17 mouse cellular contexts compared by ENCODE assay signal in genomic region chr7:126823940-126824339, GRCm38 (mm10). TPM values are rescaled to one million over a fixed set of nuclear protein-coding genes. Genes with fewer than 3 reads are reported as not detected.
A peak's percentile ranks its signal among the peaks of the same experiment; 100 is the strongest.
DNase-seq lines count a peak whose midpoint lies in the region; ATAC-seq and TF ChIP-seq lines count a peak whose summit lies in the region.
"Had no signal": no experiment of that assay in that cellular context is flagged by ENCODE, and none has a peak within 500 bp of the region (broad histone marks: within the 10 kb centered on the region; RNA-seq: fewer than 3 reads in every experiment).

No protein-coding gene starts in this region.

- peak overlapping the region; percentile 87 for H3K27ac ChIP-seq in gastrocnemius, adult 2 months
- no peak overlapping the region for H3K27ac ChIP-seq in embryonic facial prominence, embryonic 14.5 days (replicated peaks; ENCODE audit: low read depth, low read length)
- H3K27ac ChIP-seq in hindbrain, embryonic 14.5 days: peak overlapping the region; percentile 94
- H3K27ac ChIP-seq in neural tube, embryonic 13.5 days (replicated peaks): peak overlapping the region; percentile 90
- H3K27ac ChIP-seq: stomach, embryonic 15.5 days had no signal

- no peaks in the 10 kb centered on the region for H3K9me3 ChIP-seq in embryonic facial prominence, embryonic 14.5 days (ENCODE audit: control insufficient read depth, low read length)
- H3K9me3 ChIP-seq in hindbrain, embryonic 14.5 days (ENCODE audit: control insufficient read depth, low read length): no peaks in the 10 kb centered on the region
- H3K9me3 ChIP-seq in neural tube, embryonic 13.5 days: 0 out of 2 replicates have a peak, but pooled peaks cover 2% of the 10 kb centered on the region
- H3K9me3 ChIP-seq: stomach, embryonic 15.5 days had no signal

- H3K4me1 ChIP-seq in embryonic facial prominence, embryonic 14.5 days (ENCODE audit: control insufficient read depth, insufficient read depth, low read length): no peaks in the 10 kb centered on the region
- H3K4me1 ChIP-seq in hindbrain, embryonic 14.5 days (replicated peaks; ENCODE audit: control insufficient read depth, insufficient read depth, low read length): peaks cover 29% of the 10 kb centered on the region
- H3K4me1 ChIP-seq in neural tube, embryonic 13.5 days (replicated peaks): peaks cover 54% of the 10 kb centered on the region

- DNase-seq in gastrocnemius, adult 2 months: no peak
- DNase-seq in gastrocnemius, adult 8-10 months (ENCODE audit: low spot score in 2 of 2): no peak
- no peak for DNase-seq in embryonic facial prominence, embryonic 14.5 days (ENCODE audit: low spot score)
- no peak for DNase-seq in hindbrain, embryonic 14.5 days (ENCODE audit: low spot score)
- no peak for DNase-seq in adrenal gland, adult 2 months
- DNase-seq in right cerebral cortex, postnatal 10 days (ENCODE audit: low spot score in 2 of 2): no peak
- DNase-seq in left cerebral cortex, adult 8-10 months (ENCODE audit: low spot score in 2 of 2): no peak
- DNase-seq: B cell, adult 2 months; kidney, adult 11 months; liver; lung, postnatal 10 days had no signal

- ATAC-seq in embryonic facial prominence, embryonic 14.5 days (ENCODE audit: low read depth): no peak
- 0 out of 2 replicates have a peak, but pooled peaks have one; percentile 3 for ATAC-seq in hindbrain, embryonic 14.5 days (ENCODE audit: low FRiP score)
- peak; percentile 16; the same call in 1 of the 2 replicates for ATAC-seq in neural tube, embryonic 13.5 days (ENCODE audit: low read depth)

- no peak for TF ChIP-seq CTCF in gastrocnemius, adult 2 months (IDR thresholded peaks at IDR 0.05)

- H3K27me3 ChIP-seq in embryonic facial prominence, embryonic 14.5 days (replicated peaks; ENCODE audit: control insufficient read depth, insufficient read depth, low read length): peaks cover 26% of the 10 kb centered on the region
- H3K27me3 ChIP-seq in hindbrain, embryonic 14.5 days (ENCODE audit: control insufficient read depth, insufficient read depth, low read length): no peaks in the 10 kb centered on the region
- no peaks in the 10 kb centered on the region; the same call in 1 of the 2 replicates for H3K27me3 ChIP-seq in neural tube, embryonic 13.5 days

- WGBS in embryonic facial prominence, embryonic 14.5 days: 8% methylated on average over 10 of the region's 10 CpGs
- WGBS in hindbrain, embryonic 14.5 days: 3% methylated on average over 10 of the region's 10 CpGs
- WGBS in neural tube, embryonic 13.5 days: 8% methylated on average over 10 of the region's 10 CpGs

- H3K36me3 ChIP-seq in embryonic facial prominence, embryonic 14.5 days (ENCODE audit: control insufficient read depth, insufficient read depth, low read length): no peaks in the 10 kb centered on the region
- H3K36me3 ChIP-seq in hindbrain, embryonic 14.5 days (replicated peaks; ENCODE audit: control insufficient read depth, insufficient read depth): peaks cover 15% of the 10 kb centered on the region; the same call in 1 of the 2 replicates
- H3K36me3 ChIP-seq in neural tube, embryonic 13.5 days: peaks cover 22% of the 10 kb centered on the region
- H3K36me3 ChIP-seq: stomach, embryonic 15.5 days had no signal

- intact Hi-C loops in gastrocnemius, adult 2 months (cut with DNase I): loop anchor here (5.0 kb wide), 3 partner anchors 38 to 203 kb away; partner anchors contain the start of genes Hirip3, Ino80e, Maz and Taok2

- H3K4me2 ChIP-seq in embryonic facial prominence, embryonic 14.5 days (ENCODE audit: low read depth, low read length): peak overlapping the region; percentile 50; the same call in 1 of the 2 replicates
- H3K4me2 ChIP-seq in hindbrain, embryonic 14.5 days (replicated peaks): peak overlapping the region; percentile 52
- peak overlapping the region; percentile 71 for H3K4me2 ChIP-seq in neural tube, embryonic 13.5 days

- H3K4me3 ChIP-seq in gastrocnemius, adult 2 months: peak overlapping the region; percentile 80
- H3K4me3 ChIP-seq in embryonic facial prominence, embryonic 14.5 days (ENCODE audit: low read depth, low read length): no peak overlapping the region
- peak overlapping the region; percentile 75 for H3K4me3 ChIP-seq in hindbrain, embryonic 14.5 days (replicated peaks; ENCODE audit: low read length)
- peak overlapping the region; percentile 67 for H3K4me3 ChIP-seq in neural tube, embryonic 13.5 days

- no peak overlapping the region for H3K9ac ChIP-seq in embryonic facial prominence, embryonic 14.5 days (ENCODE audit: low read depth, low read length)
- peak overlapping the region; percentile 90 for H3K9ac ChIP-seq in hindbrain, embryonic 14.5 days
- H3K9ac ChIP-seq in neural tube, embryonic 13.5 days: peak overlapping the region; percentile 95
- H3K9ac ChIP-seq: stomach, embryonic 15.5 days had no signal

RNA-seq across cellular contexts. Expression of gene 4930451I11Rik, which starts 7.5 kb away (rescaled TPM):
- total RNA-seq in gastrocnemius, adult 2 months (2021): not detected
- total RNA-seq in gastrocnemius, adult 8-10 months (2022): not detected
- polyA plus RNA-seq in embryonic facial prominence, embryonic 14.5 days (2014; fragmentation: Nextera tagmentation; extraction: Ambion mirVana): not detected in 2 replicates
- 0.74 TPM in 1 of 2 replicates, not detected in the other for polyA plus RNA-seq in hindbrain, embryonic 14.5 days (2014; fragmentation: Nextera tagmentation; extraction: Ambion mirVana)
- polyA plus RNA-seq in neural tube, embryonic 13.5 days (2015; fragmentation: Nextera tagmentation; extraction: Ambion mirVana): not detected in 2 replicates
- total RNA-seq in adrenal gland, adult 2 months (2021): not detected
- not detected in 2 replicates for polyA plus RNA-seq in adrenal gland, adult 2 months (2012; rRNA removed)
- total RNA-seq in left cerebral cortex, adult 8-10 months (2022): 1 to 10 TPM in 1 of 4 experiments, not detected in 3; 2.3 TPM
- total RNA-seq: adrenal gland, adult 18-20 months; gastrocnemius, postnatal 25 days; layer of hippocampus, postnatal 10 days had no signal
- polyA plus RNA-seq: heart, postnatal 0 days; stomach, embryonic 15.5 days had no signal

RNA-seq across cellular contexts. Expression of gene Doc2a, which starts 23.3 kb away (rescaled TPM):
- total RNA-seq in gastrocnemius, adult 2 months (2021): not detected
- total RNA-seq in gastrocnemius, adult 8-10 months (2022): not detected
- polyA plus RNA-seq in embryonic facial prominence, embryonic 14.5 days (2014; fragmentation: Nextera tagmentation; extraction: Ambion mirVana): 1.7 and 2.0 TPM in 2 replicates
- 16.5 and 25.7 TPM in 2 replicates for polyA plus RNA-seq in hindbrain, embryonic 14.5 days (2014; fragmentation: Nextera tagmentation; extraction: Ambion mirVana)
- 8.2 and 9.5 TPM in 2 replicates for polyA plus RNA-seq in neural tube, embryonic 13.5 days (2015; fragmentation: Nextera tagmentation; extraction: Ambion mirVana)
- under 1 TPM; 0.40 to 0.52 TPM for total RNA-seq in adrenal gland, adult 2 months (2021)
- 0.52 and 0.83 TPM in 2 replicates for polyA plus RNA-seq in adrenal gland, adult 2 months (2012; rRNA removed)
- total RNA-seq in left cerebral cortex, adult 8-10 months (2022): 10 to 100 TPM; 45.6 to 57.5 (median 53.5) TPM
- total RNA-seq: gastrocnemius, postnatal 25 days had no signal
- polyA plus RNA-seq: heart, postnatal 0 days had no signal

RNA-seq across cellular contexts. Expression of gene Fam57b, which starts 26.5 kb away (rescaled TPM):
- 10 to 100 TPM; 61.1 to 64.6 TPM for total RNA-seq in gastrocnemius, adult 2 months (2021)
- 10 to 100 TPM; 49.5 to 78.2 (median 66.4) TPM for total RNA-seq in gastrocnemius, adult 8-10 months (2022)
- polyA plus RNA-seq in embryonic facial prominence, embryonic 14.5 days (2014; fragmentation: Nextera tagmentation; extraction: Ambion mirVana): 1.1 and 1.9 TPM in 2 replicates
- 53.2 and 54.7 TPM in 2 replicates for polyA plus RNA-seq in hindbrain, embryonic 14.5 days (2014; fragmentation: Nextera tagmentation; extraction: Ambion mirVana)
- polyA plus RNA-seq in neural tube, embryonic 13.5 days (2015; fragmentation: Nextera tagmentation; extraction: Ambion mirVana): 36.8 and 40.6 TPM in 2 replicates
- 10 to 100 TPM; 16.4 to 21.0 TPM for total RNA-seq in adrenal gland, adult 2 months (2021)
- 27.8 and 40.9 TPM in 2 replicates for polyA plus RNA-seq in adrenal gland, adult 2 months (2012; rRNA removed)
- total RNA-seq in left cerebral cortex, adult 8-10 months (2022): 10 to 100 TPM; 58.1 to 63.4 (median 59.6) TPM

RNA-seq across cellular contexts. Expression of gene Ppp4c, which starts 31.6 kb away (rescaled TPM):
- total RNA-seq in gastrocnemius, adult 2 months (2021): 10 to 100 TPM; 22.8 to 25.7 TPM
- total RNA-seq in gastrocnemius, adult 8-10 months (2022): 10 to 100 TPM; 23.1 to 26.0 (median 24.8) TPM
- polyA plus RNA-seq in embryonic facial prominence, embryonic 14.5 days (2014; fragmentation: Nextera tagmentation; extraction: Ambion mirVana): 214 and 256 TPM in 2 replicates
- polyA plus RNA-seq in hindbrain, embryonic 14.5 days (2014; fragmentation: Nextera tagmentation; extraction: Ambion mirVana): 177 and 182 TPM in 2 replicates
- 216 and 230 TPM in 2 replicates for polyA plus RNA-seq in neural tube, embryonic 13.5 days (2015; fragmentation: Nextera tagmentation; extraction: Ambion mirVana)
- 10 to 100 TPM; 77.4 to 86.0 TPM for total RNA-seq in adrenal gland, adult 2 months (2021)
- 89.8 and 92.4 TPM in 2 replicates for polyA plus RNA-seq in adrenal gland, adult 2 months (2012; rRNA removed)
- 10 to 100 TPM; 48.2 to 56.0 (median 51.2) TPM for total RNA-seq in left cerebral cortex, adult 8-10 months (2022)

RNA-seq across cellular contexts. Expression of gene Hirip3, which starts 37.8 kb away (rescaled TPM):
- 1 to 10 TPM; 5.3 to 6.3 TPM for total RNA-seq in gastrocnemius, adult 2 months (2021)
- 1 to 10 TPM; 4.1 to 9.6 (median 5.1) TPM for total RNA-seq in gastrocnemius, adult 8-10 months (2022)
- polyA plus RNA-seq in embryonic facial prominence, embryonic 14.5 days (2014; fragmentation: Nextera tagmentation; extraction: Ambion mirVana): 13.2 and 14.8 TPM in 2 replicates
- 10.1 and 11.1 TPM in 2 replicates for polyA plus RNA-seq in hindbrain, embryonic 14.5 days (2014; fragmentation: Nextera tagmentation; extraction: Ambion mirVana)
- 19.0 and 19.9 TPM in 2 replicates for polyA plus RNA-seq in neural tube, embryonic 13.5 days (2015; fragmentation: Nextera tagmentation; extraction: Ambion mirVana)
- 10 to 100 TPM in 1 of 2 experiments, 1 to 10 TPM in 1; 8.2 to 16.3 TPM for total RNA-seq in adrenal gland, adult 2 months (2021)
- polyA plus RNA-seq in adrenal gland, adult 2 months (2012; rRNA removed): 1.4 and 2.9 TPM in 2 replicates
- total RNA-seq in left cerebral cortex, adult 8-10 months (2022): 10 to 100 TPM; 32.6 to 47.7 (median 40.7) TPM

Comparison
In these comparisons a context has a peak if more than half of its experiments do, and no peak if none do; other contexts are left out.
1. RNA of gene Doc2a, which starts 23.3 kb away (total RNA-seq): 45.6 to 57.5 TPM in left cerebral cortex, adult 8-10 months; 0.40 to 0.52 TPM in adrenal gland, adult 2 months, not detected in gastrocnemius, adult 2 months and not detected in gastrocnemius, adult 8-10 months; every median in the first group is over 10 times any median in the second.
2. Peak in every context shown above with its lines, with median percentiles within 50 percentile points of each other: H3K4me2 ChIP-seq.